Mouse (Mus musculus): ENCODE results near the gene Lmod2. TPM values are rescaled to one million over a fixed set of nuclear protein-coding genes. Genes with fewer than 3 reads are reported as not detected.

Gene Lmod2
- total and polyA plus RNA-seq, 3 experiments, result 0.11 TPM; not detected in 2

GRCm38 (mm10) chr6:24583456-24583855 lies 14.1 kb upstream of the Lmod2 start:
- no peak for ATAC-seq (ENCODE audit: extremely low read depth, insufficient number of reproducible peaks, low FRiP score, poor library complexity, severe bottlenecking)

GRCm38 (mm10) chr6:24585431-24586310 lies 11.9 kb upstream of the Lmod2 start:
- H3K27me3 ChIP-seq (ENCODE audit: insufficient read depth, low read length), result peaks cover 4% of the 10 kb centered on the region; the same call in 1 of the 2 replicates
- ATAC-seq (ENCODE audit: extremely low read depth, insufficient number of reproducible peaks, low FRiP score, poor library complexity, severe bottlenecking) (no peak), DNase-seq (ENCODE audit: low spot score) (no peak)
- no peaks in the 10 kb centered on the region for H3K36me3 ChIP-seq (replicated peaks)
- TF ChIP-seq CTCF (IDR thresholded peaks at IDR 0.05; ENCODE audit: low read depth, low read length) (no peak), GATA1 (IDR thresholded peaks at IDR 0.05; ENCODE audit: borderline replicate concordance, low read length) (no peak), POLR2AphosphoS5 (IDR thresholded peaks at IDR 0.05; ENCODE audit: insufficient replicate concordance, low read depth, low read length) (no peak), TAL1 (conservative IDR thresholded peaks at IDR 0.05; ENCODE audit: low read depth, low read length) (no peak), GATA2 (IDR thresholded peaks at IDR 0.05; ENCODE audit: borderline replicate concordance, low read depth, low read length) (no peak)
- no peaks in the 10 kb centered on the region for H3K9me3 ChIP-seq (replicated peaks)
- H3K4me1 ChIP-seq (ENCODE audit: insufficient read depth, low read depth, low read length), result no peaks in the 10 kb centered on the region
- no peak overlapping the region for H3K4me3 ChIP-seq (ENCODE audit: low read depth, low read length)

More at GRCm38 (mm10) chr6:24583456-24583855, 14.1 kb upstream of the Lmod2 start:
- no peak for DNase-seq (ENCODE audit: low spot score)
- TF ChIP-seq TAL1 (conservative IDR thresholded peaks at IDR 0.05; ENCODE audit: low read depth, low read length) (no peak), GATA1 (IDR thresholded peaks at IDR 0.05; ENCODE audit: borderline replicate concordance, low read length) (no peak), CTCF (IDR thresholded peaks at IDR 0.05; ENCODE audit: low read depth, low read length) (no peak), GATA2 (IDR thresholded peaks at IDR 0.05; ENCODE audit: borderline replicate concordance, low read depth, low read length) (no peak), POLR2AphosphoS5 (IDR thresholded peaks at IDR 0.05; ENCODE audit: insufficient replicate concordance, low read depth, low read length) (no peak)
- H3K27me3 ChIP-seq (ENCODE audit: insufficient read depth, low read length), result no peaks in the 10 kb centered on the region
- H3K4me1 ChIP-seq (ENCODE audit: insufficient read depth, low read depth, low read length), result no peaks in the 10 kb centered on the region
- H3K4me3 ChIP-seq (ENCODE audit: low read depth, low read length), result no peak overlapping the region
- H3K36me3 ChIP-seq (replicated peaks), result no peaks in the 10 kb centered on the region
- no peaks in the 10 kb centered on the region for H3K9me3 ChIP-seq (replicated peaks)

GRCm38 (mm10) chr6:24586885-24587284 lies 10.7 kb upstream of the Lmod2 start:
- 0 out of 2 replicates have a peak, but pooled peaks cover 3% of the 10 kb centered on the region for H3K4me1 ChIP-seq (ENCODE audit: insufficient read depth, low read depth, low read length)
- H3K9me3 ChIP-seq (replicated peaks), result no peaks in the 10 kb centered on the region
- no peak overlapping the region for H3K4me3 ChIP-seq (ENCODE audit: low read depth, low read length)
- no peak for ATAC-seq (ENCODE audit: extremely low read depth, insufficient number of reproducible peaks, low FRiP score, poor library complexity, severe bottlenecking)
- DNase-seq (ENCODE audit: low spot score), result no peak
- TF ChIP-seq CTCF (IDR thresholded peaks at IDR 0.05; ENCODE audit: low read depth, low read length), result no peak
- no peak for TF ChIP-seq POLR2AphosphoS5 (IDR thresholded peaks at IDR 0.05; ENCODE audit: insufficient replicate concordance, low read depth, low read length)
- TF ChIP-seq GATA1 (IDR thresholded peaks at IDR 0.05; ENCODE audit: borderline replicate concordance, low read length), result no peak
- no peak for TF ChIP-seq GATA2 (IDR thresholded peaks at IDR 0.05; ENCODE audit: borderline replicate concordance, low read depth, low read length)
- no peak for TF ChIP-seq TAL1 (conservative IDR thresholded peaks at IDR 0.05; ENCODE audit: low read depth, low read length)
- no peaks in the 10 kb centered on the region for H3K36me3 ChIP-seq (replicated peaks)
- peaks cover 6% of the 10 kb centered on the region; the same call in 1 of the 2 replicates for H3K27me3 ChIP-seq (ENCODE audit: insufficient read depth, low read length)

- no peaks in the 10 kb centered on the region for H3K9me3 ChIP-seq (replicated peaks)
- ATAC-seq (ENCODE audit: extremely low read depth, insufficient number of reproducible peaks, low FRiP score, poor library complexity, severe bottlenecking) (no peak), DNase-seq (ENCODE audit: low spot score) (no peak)
- TF ChIP-seq POLR2AphosphoS5 (IDR thresholded peaks at IDR 0.05; ENCODE audit: insufficient replicate concordance, low read depth, low read length) (no peak), GATA1 (IDR thresholded peaks at IDR 0.05; ENCODE audit: borderline replicate concordance, low read length) (no peak), CTCF (IDR thresholded peaks at IDR 0.05; ENCODE audit: low read depth, low read length) (no peak), TAL1 (conservative IDR thresholded peaks at IDR 0.05; ENCODE audit: low read depth, low read length) (no peak), GATA2 (IDR thresholded peaks at IDR 0.05; ENCODE audit: borderline replicate concordance, low read depth, low read length) (no peak)
- H3K4me3 ChIP-seq (ENCODE audit: low read depth, low read length), result no peak overlapping the region
- no peaks in the 10 kb centered on the region for H3K36me3 ChIP-seq (replicated peaks)
- H3K4me1 ChIP-seq (ENCODE audit: insufficient read depth, low read depth, low read length), result 0 out of 2 replicates have a peak, but pooled peaks cover 4% of the 10 kb centered on the region
- peaks cover 7% of the 10 kb centered on the region; the same call in 1 of the 2 replicates for H3K27me3 ChIP-seq (ENCODE audit: insufficient read depth, low read length)
Observed at GRCm38 (mm10) chr6:24590282-24590681, 7.3 kb upstream of the Lmod2 start.

- H3K4me3 ChIP-seq (ENCODE audit: low read depth, low read length), result no peak overlapping the region
- H3K4me1 ChIP-seq (ENCODE audit: insufficient read depth, low read depth, low read length), result 0 out of 2 replicates have a peak, but pooled peaks cover 4% of the 10 kb centered on the region
- no peak for DNase-seq (ENCODE audit: low spot score)
- H3K36me3 ChIP-seq (replicated peaks), result no peaks in the 10 kb centered on the region
- no peaks in the 10 kb centered on the region for H3K9me3 ChIP-seq (replicated peaks)
- peaks cover 7% of the 10 kb centered on the region; the same call in 1 of the 2 replicates for H3K27me3 ChIP-seq (ENCODE audit: insufficient read depth, low read length)
- ATAC-seq (ENCODE audit: extremely low read depth, insufficient number of reproducible peaks, low FRiP score, poor library complexity, severe bottlenecking), result no peak
- TF ChIP-seq POLR2AphosphoS5 (IDR thresholded peaks at IDR 0.05; ENCODE audit: insufficient replicate concordance, low read depth, low read length), result no peak
- no peak for TF ChIP-seq GATA2 (IDR thresholded peaks at IDR 0.05; ENCODE audit: borderline replicate concordance, low read depth, low read length)
- TF ChIP-seq CTCF (IDR thresholded peaks at IDR 0.05; ENCODE audit: low read depth, low read length), result no peak
- TF ChIP-seq GATA1 (IDR thresholded peaks at IDR 0.05; ENCODE audit: borderline replicate concordance, low read length), result no peak
- no peak for TF ChIP-seq TAL1 (conservative IDR thresholded peaks at IDR 0.05; ENCODE audit: low read depth, low read length)
Observed at GRCm38 (mm10) chr6:24591525-24592218, 5.9 kb upstream of the Lmod2 start.

- H3K4me3 ChIP-seq (ENCODE audit: low read depth, low read length), result no peak overlapping the region
- no peak for DNase-seq (ENCODE audit: low spot score)
- no peak for ATAC-seq (ENCODE audit: extremely low read depth, insufficient number of reproducible peaks, low FRiP score, poor library complexity, severe bottlenecking)
- no peaks in the 10 kb centered on the region for H3K36me3 ChIP-seq (replicated peaks)
- peaks cover 13% of the 10 kb centered on the region for H3K27me3 ChIP-seq (ENCODE audit: insufficient read depth, low read length)
- H3K4me1 ChIP-seq (ENCODE audit: insufficient read depth, low read depth, low read length), result no peaks in the 10 kb centered on the region
- no peaks in the 10 kb centered on the region for H3K9me3 ChIP-seq (replicated peaks)
- TF ChIP-seq TAL1 (conservative IDR thresholded peaks at IDR 0.05; ENCODE audit: low read depth, low read length) (no peak), GATA2 (IDR thresholded peaks at IDR 0.05; ENCODE audit: borderline replicate concordance, low read depth, low read length) (no peak), GATA1 (IDR thresholded peaks at IDR 0.05; ENCODE audit: borderline replicate concordance, low read length) (no peak), CTCF (IDR thresholded peaks at IDR 0.05; ENCODE audit: low read depth, low read length) (no peak), POLR2AphosphoS5 (IDR thresholded peaks at IDR 0.05; ENCODE audit: insufficient replicate concordance, low read depth, low read length) (no peak)
Observed at GRCm38 (mm10) chr6:24599179-24599578, 1.6 kb downstream of the Lmod2 start.
